In genomic region chr12:115023742-115024141, GRCm38 (mm10) we compare ENCODE assay signal across 23 mouse cellular contexts.
DNase-seq lines count a peak whose midpoint lies in the region; ATAC-seq and TF ChIP-seq lines count a peak whose summit lies in the region.
"Had no signal": no experiment of that assay in that cellular context is flagged by ENCODE, and none has a peak within 500 bp of the region (broad histone marks: within the 10 kb centered on the region; RNA-seq: fewer than 3 reads in every experiment).

No protein-coding gene starts in this region.

- no peak for TF ChIP-seq CTCF in bone marrow, adult 2 months (IDR thresholded peaks at IDR 0.05; ENCODE audit: control insufficient read depth, insufficient read depth, low read length)

- H3K9me3 ChIP-seq in liver, embryonic 16.5 days (replicated peaks; ENCODE audit: control insufficient read depth, low read length) = no peaks in the 10 kb centered on the region
- peaks cover 10% of the 10 kb centered on the region for H3K9me3 ChIP-seq in hindbrain, embryonic 16.5 days (ENCODE audit: control insufficient read depth, low read length)
- H3K9me3 ChIP-seq: heart, embryonic 15.5 days had no signal

- ATAC-seq in liver, embryonic 16.5 days (ENCODE audit: low read depth) = peak; percentile 64; the same call in 1 of the 2 replicates
- peak; percentile 41 for ATAC-seq in neutrophil, adult 5-6 weeks (ENCODE audit: extremely low read depth, insufficient number of reproducible peaks, low FRiP score, poor library complexity, severe bottlenecking)
- no peak for ATAC-seq in hindbrain, embryonic 16.5 days
- ATAC-seq: CD4-positive, CD25-positive, alpha-beta regulatory T cell, adult 4 months; forebrain, embryonic 16.5 days had no signal

- TF ChIP-seq POLR2A in bone marrow, adult 2 months (IDR thresholded peaks at IDR 0.05; ENCODE audit: borderline replicate concordance, control insufficient read depth, low read depth, low read length) = no peak

- no peak overlapping the region for H3K4me2 ChIP-seq in liver, embryonic 16.5 days (ENCODE audit: low read depth, low read length)
- H3K4me2 ChIP-seq in hindbrain, embryonic 16.5 days (ENCODE audit: low read length) = no peak overlapping the region
- H3K4me2 ChIP-seq: embryonic facial prominence, embryonic 12.5 days; heart, embryonic 11.5 days; heart, embryonic 15.5 days; hindbrain, embryonic 14.5 days had no signal

- 42% methylated on average over 1 of the region's 1 CpGs for WGBS in bone marrow, adult 2 months
- 60% methylated on average over 1 of the region's 1 CpGs for WGBS in liver, embryonic 16.5 days (ENCODE audit: insufficient replicate concordance)
- 71% methylated on average over 1 of the region's 1 CpGs for WGBS in hindbrain, embryonic 16.5 days

- no peak overlapping the region for H3K9ac ChIP-seq in liver, embryonic 16.5 days (ENCODE audit: low read depth, low read length)
- no peak overlapping the region for H3K9ac ChIP-seq in hindbrain, embryonic 16.5 days (ENCODE audit: low read depth, low read length)
- H3K9ac ChIP-seq: embryonic facial prominence, embryonic 12.5 days; heart, embryonic 15.5 days; hindbrain, embryonic 14.5 days had no signal

- DNase-seq in 416B (ENCODE audit: low read depth) = peak; percentile 61
- DNase-seq in adrenal gland, postnatal 10 days = no peak
- no peak for DNase-seq in kidney, postnatal 4 days
- DNase-seq: adrenal gland, postnatal 36 days; B cell, adult 2 months; cerebellum, adult 11 months; cerebellum, adult 8-10 months; cerebellum, postnatal 14 days; gastrocnemius, postnatal 10 days; heart, adult 2 months; heart, postnatal 14 days had no signal

- H3K36me3 ChIP-seq in liver, embryonic 16.5 days (ENCODE audit: control insufficient read depth, insufficient read depth) = no peaks in the 10 kb centered on the region
- no peaks in the 10 kb centered on the region for H3K36me3 ChIP-seq in hindbrain, embryonic 16.5 days (ENCODE audit: control insufficient read depth, insufficient read depth, low read length)
- H3K36me3 ChIP-seq: embryonic facial prominence, embryonic 12.5 days; G1E; heart, embryonic 15.5 days; hindbrain, embryonic 10.5 days had no signal

- H3K27me3 ChIP-seq in liver, embryonic 16.5 days (ENCODE audit: control insufficient read depth, insufficient read depth, low read depth, low read length) = no peaks in the 10 kb centered on the region
- H3K27me3 ChIP-seq in hindbrain, embryonic 16.5 days (replicated peaks; ENCODE audit: control insufficient read depth, insufficient read depth, low read length) = no peaks in the 10 kb centered on the region
- H3K27me3 ChIP-seq: embryonic facial prominence, embryonic 12.5 days; heart, embryonic 15.5 days had no signal

- peaks cover 2% of the 10 kb centered on the region; the same call in 1 of the 2 replicates for H3K4me1 ChIP-seq in bone marrow, adult 2 months (ENCODE audit: control insufficient read depth, insufficient read depth, low read length)
- H3K4me1 ChIP-seq in liver, embryonic 16.5 days (ENCODE audit: control insufficient read depth, low read depth, low read length) = no peaks in the 10 kb centered on the region
- H3K4me1 ChIP-seq in hindbrain, embryonic 16.5 days (ENCODE audit: control insufficient read depth, insufficient read depth, low read depth, low read length) = no peaks in the 10 kb centered on the region
- H3K4me1 ChIP-seq: embryonic facial prominence, embryonic 12.5 days; heart, embryonic 15.5 days; hindbrain, embryonic 10.5 days had no signal

- H3K4me3 ChIP-seq in bone marrow, adult 2 months (replicated peaks; ENCODE audit: control insufficient read depth, low read depth, low read length) = peak overlapping the region; percentile 35
- no peak overlapping the region for H3K4me3 ChIP-seq in liver, embryonic 16.5 days (ENCODE audit: low read depth, low read length)
- no peak overlapping the region for H3K4me3 ChIP-seq in hindbrain, embryonic 16.5 days (ENCODE audit: low read length)
- H3K4me3 ChIP-seq: embryonic facial prominence, embryonic 12.5 days; heart, adult 2 months; heart, embryonic 15.5 days; hindbrain, embryonic 10.5 days had no signal

- peak overlapping the region; percentile 88 for H3K27ac ChIP-seq in bone marrow, adult 2 months (ENCODE audit: control insufficient read depth, insufficient read depth, low read depth, low read length, poor library complexity)
- no peak overlapping the region for H3K27ac ChIP-seq in liver, embryonic 16.5 days (ENCODE audit: low read length)
- no peak overlapping the region for H3K27ac ChIP-seq in hindbrain, embryonic 16.5 days (ENCODE audit: low read depth, low read length)
- H3K27ac ChIP-seq: embryonic facial prominence, embryonic 12.5 days; heart, adult 2 months; heart, embryonic 15.5 days; hindbrain, embryonic 10.5 days; hindbrain, embryonic 14.5 days had no signal
